Mouse (Mus musculus) heart, embryonic 13.5 days (tissue): ENCODE results near the gene Pcnx2. TPM values are rescaled to one million over a fixed set of nuclear protein-coding genes. Genes with fewer than 3 reads are reported as not detected.

Experiments used
- ATAC-seq: fragments of 200-750 bp; cut with Nextera tagmentation; 2 replicates; pipeline ENCODE4 v1.8.0; 2017; ENCODE audit warnings: moderate TSS enrichment; ENCODE audit not compliant: insufficient number of reproducible peaks, low FRiP score, low TSS enrichment; ENCODE audit errors: extremely low read depth
- H3K27ac ChIP-seq: fragments of 300-500 bp; sonication (generic); replicated peaks from 2 replicates; pipeline ENCODE4 v1.5.1; 2015; ENCODE audit warnings: moderate library complexity, mild to moderate bottlenecking, inconsistent platforms
- H3K27me3 ChIP-seq: fragments of 300-500 bp; sonication (generic); replicated peaks from 2 replicates; pipeline ENCODE4 v1.6.1; 2015; ENCODE audit warnings: mild to moderate bottlenecking, inconsistent platforms
- H3K36me3 ChIP-seq: fragments of 300-500 bp; sonication (generic); 2 replicates; pipeline ENCODE4 v1.6.1; 2015; ENCODE audit warnings: mild to moderate bottlenecking, inconsistent platforms
- H3K4me1 ChIP-seq: fragments of 300-500 bp; sonication (generic); 2 replicates; pipeline ENCODE4 v1.6.1; 2015; ENCODE audit warnings: inconsistent platforms
- H3K4me2 ChIP-seq: fragments of 300-500 bp; sonication (generic); 2 replicates; pipeline ENCODE4 v1.6.1; 2015; ENCODE audit warnings: inconsistent platforms, mild to moderate bottlenecking, moderate library complexity
- H3K4me3 ChIP-seq: fragments of 300-500 bp; sonication (generic); 2 replicates; pipeline ENCODE4 v1.5.1; 2015; ENCODE audit warnings: moderate library complexity, mild to moderate bottlenecking, inconsistent platforms
- H3K9ac ChIP-seq: fragments of 300-500 bp; sonication (generic); 2 replicates; pipeline ENCODE4 v1.6.1; 2015; ENCODE audit warnings: inconsistent platforms, mild to moderate bottlenecking, moderate library complexity
- H3K9me3 ChIP-seq: fragments of 300-500 bp; sonication (generic); 2 replicates; pipeline ENCODE4 v1.6.1; 2016; ENCODE audit warnings: inconsistent platforms
- WGBS: fragments of 180-500 bp; shearing (Covaris S2); methylation state at CpG from one replicate; pipeline ENCODE4 v1.1.7; 2015; ENCODE audit warnings: mixed read lengths; 5-methylcytosine and 5-hydroxymethylcytosine counted together
- polyA plus RNA-seq: library from polyadenylated mRNA; unstranded; fragments of >200 nt; fragmentation: Nextera tagmentation; extraction: Ambion mirVana; gene quantifications from 2 replicates; pipeline ENCODE4 v1.2.1, GENCODE M21; 2015

The Pcnx2 gene
- polyA plus RNA-seq, 1 experiment from 2014 or later, result 0.07 TPM

GRCm38 (mm10) chr8:125819797-125820196 lies 78.3 kb downstream of the Pcnx2 start:
- ATAC-seq, result no peak
- Histone ChIP-seq H3K27me3 (no peaks in the 10 kb centered on the region), H3K27ac (no peak overlapping the region), H3K9me3 (peaks cover 4% of the 10 kb centered on the region), H3K4me1 (peaks cover 33% of the 10 kb centered on the region), H3K4me3 (no peak overlapping the region), H3K9ac (no peak overlapping the region), H3K4me2 (no peak overlapping the region), H3K36me3 (no peaks in the 10 kb centered on the region)
- WGBS, result 44% methylated on average over 7 of the region's 7 CpGs

DNA sequence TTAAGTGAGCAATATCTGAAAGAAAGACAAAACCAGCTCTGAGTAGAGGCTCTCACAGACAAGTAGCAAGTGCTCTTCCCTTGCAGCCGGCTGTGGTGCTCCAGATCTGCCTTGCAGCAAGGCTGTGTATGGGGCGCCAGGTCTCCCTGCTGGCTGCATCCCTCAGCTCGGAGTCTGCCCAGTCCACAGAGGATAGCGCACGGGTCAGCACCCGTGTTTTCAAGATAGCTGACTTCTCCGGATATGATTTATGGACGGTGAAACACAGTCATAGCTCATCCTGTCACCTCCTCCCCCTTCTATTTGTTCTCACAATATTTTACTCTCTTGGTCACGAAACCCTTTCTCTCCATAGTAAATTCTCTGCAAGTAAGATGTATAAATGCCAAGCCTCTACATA lies 79.3 kb downstream of the Pcnx2 start:
- Histone ChIP-seq H3K4me1 (peaks cover 32% of the 10 kb centered on the region), H3K4me3 (no peak overlapping the region), H3K9me3 (peaks cover 7% of the 10 kb centered on the region), H3K36me3 (no peaks in the 10 kb centered on the region), H3K27ac (no peak overlapping the region), H3K9ac (no peak overlapping the region), H3K27me3 (no peaks in the 10 kb centered on the region), H3K4me2 (no peak overlapping the region)
- ATAC-seq, result no peak
- WGBS, result 53% methylated on average over 9 of the region's 9 CpGs

GRCm38 (mm10) chr8:125816742-125817141 lies 81.4 kb downstream of the Pcnx2 start:
- Histone ChIP-seq H3K9ac (no peak overlapping the region), H3K4me1 (peaks cover 16% of the 10 kb centered on the region), H3K27me3 (no peaks in the 10 kb centered on the region), H3K9me3 (peaks cover 7% of the 10 kb centered on the region), H3K36me3 (no peaks in the 10 kb centered on the region), H3K4me3 (no peak overlapping the region), H3K27ac (no peak overlapping the region), H3K4me2 (no peak overlapping the region)
- no peak for ATAC-seq
- 61% methylated on average over 5 of the region's 5 CpGs for WGBS

DNA sequence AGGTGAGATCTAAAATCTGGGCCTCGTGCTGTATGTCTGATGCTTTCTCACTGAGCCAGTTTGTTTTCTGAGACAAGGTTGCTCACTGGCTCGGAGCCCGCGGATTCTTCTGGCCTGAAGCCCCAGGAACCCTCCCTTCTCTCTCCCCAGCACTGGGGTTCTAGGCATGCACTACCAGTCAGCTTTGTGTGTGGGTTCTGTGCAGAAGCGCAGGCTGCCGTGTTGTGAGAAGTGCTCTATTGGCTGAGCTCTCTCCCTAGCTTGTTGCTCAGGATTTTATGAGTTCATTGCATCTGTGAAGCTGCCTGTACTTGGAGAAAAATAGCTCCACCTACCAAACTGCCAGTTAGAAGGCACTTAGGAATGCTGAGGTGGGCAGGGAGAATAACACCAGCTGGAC lies 89.3 kb downstream of the Pcnx2 start:
- Histone ChIP-seq H3K9me3 (no peaks in the 10 kb centered on the region; the same call in 1 of the 2 replicates), H3K27ac (0 out of 2 replicates have a peak overlapping the region, but pooled peaks have one; percentile 12), H3K4me2 (no peak overlapping the region), H3K4me1 (peaks cover 14% of the 10 kb centered on the region), H3K36me3 (no peaks in the 10 kb centered on the region), H3K4me3 (no peak overlapping the region), H3K9ac (no peak overlapping the region), H3K27me3 (no peaks in the 10 kb centered on the region)
- 72% methylated on average over 6 of the region's 6 CpGs for WGBS
- ATAC-seq, result no peak

GRCm38 (mm10) chr8:125807905-125808310 lies 90.2 kb downstream of the Pcnx2 start:
- Histone ChIP-seq H3K36me3 (no peaks in the 10 kb centered on the region), H3K4me3 (no peak overlapping the region), H3K4me2 (no peak overlapping the region), H3K27me3 (no peaks in the 10 kb centered on the region), H3K27ac (no peak overlapping the region), H3K9me3 (no peaks in the 10 kb centered on the region; the same call in 1 of the 2 replicates), H3K4me1 (peaks cover 14% of the 10 kb centered on the region), H3K9ac (no peak overlapping the region)
- WGBS, result 61% methylated on average over 12 of the region's 12 CpGs
- no peak for ATAC-seq

DNA sequence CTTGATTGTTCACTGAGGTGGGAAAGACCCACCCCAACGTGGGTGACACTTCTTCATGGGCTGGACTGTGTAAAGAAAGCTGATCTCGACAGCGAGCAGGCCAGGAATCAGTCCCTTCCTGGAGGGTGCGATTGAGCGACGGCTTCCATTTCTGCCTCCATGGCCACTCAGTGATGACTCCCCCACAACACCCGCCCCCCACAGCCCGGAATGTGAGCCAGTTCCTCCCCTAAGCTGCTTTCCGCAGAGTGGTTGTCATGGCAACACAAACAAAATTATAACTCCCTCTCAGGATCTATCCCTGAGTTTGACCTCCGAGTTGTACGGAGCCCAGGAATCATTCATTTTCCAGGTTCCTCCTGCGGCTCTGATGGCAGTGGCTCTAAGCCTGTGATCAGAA lies 91.7 kb downstream of the Pcnx2 start:
- no peaks in the 10 kb centered on the region; the same call in 1 of the 2 replicates for H3K9me3 ChIP-seq
- no peak overlapping the region for H3K9ac ChIP-seq
- 75% methylated on average over 12 of the region's 12 CpGs for WGBS
- H3K27ac ChIP-seq, result no peak overlapping the region
- H3K4me2 ChIP-seq, result no peak overlapping the region
- no peak for ATAC-seq
- no peaks in the 10 kb centered on the region for H3K36me3 ChIP-seq
- no peaks in the 10 kb centered on the region for H3K27me3 ChIP-seq
- H3K4me3 ChIP-seq, result no peak overlapping the region
- H3K4me1 ChIP-seq, result peaks cover 14% of the 10 kb centered on the region

DNA sequence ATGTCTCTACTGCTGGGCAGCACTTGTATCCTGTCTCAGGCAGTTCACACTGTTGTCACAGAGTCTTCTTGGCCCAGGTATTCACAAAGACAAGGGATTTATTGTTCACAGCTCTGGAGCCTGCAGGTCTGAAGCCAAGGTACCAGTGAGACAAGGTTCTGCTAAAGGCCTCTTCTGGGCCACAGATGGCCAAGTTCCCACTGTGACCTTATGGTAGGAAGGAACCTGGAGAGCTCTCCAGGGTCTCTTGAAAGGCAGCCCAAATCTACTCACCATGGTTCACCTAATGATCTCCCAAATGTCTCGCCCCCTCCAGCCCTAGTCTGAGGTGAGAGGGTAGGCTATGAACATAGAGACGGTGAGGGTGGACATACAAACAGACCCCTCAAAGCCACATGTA lies 101.1 kb downstream of the Pcnx2 start:
- H3K4me1 ChIP-seq, result peaks cover 23% of the 10 kb centered on the region
- H3K4me3 ChIP-seq, result no peak overlapping the region
- no peaks in the 10 kb centered on the region for H3K36me3 ChIP-seq
- H3K4me2 ChIP-seq, result no peak overlapping the region
- H3K27me3 ChIP-seq, result no peaks in the 10 kb centered on the region
- no peaks in the 10 kb centered on the region for H3K9me3 ChIP-seq
- no peak overlapping the region for H3K9ac ChIP-seq
- no peak overlapping the region for H3K27ac ChIP-seq
- no peak for ATAC-seq
- WGBS, result 84% methylated on average over 2 of the region's 2 CpGs

- no peak for ATAC-seq
- Histone ChIP-seq H3K4me3 (no peak overlapping the region), H3K4me2 (no peak overlapping the region), H3K9ac (no peak overlapping the region), H3K4me1 (peaks cover 30% of the 10 kb centered on the region), H3K27ac (no peak overlapping the region), H3K9me3 (no peaks in the 10 kb centered on the region), H3K27me3 (no peaks in the 10 kb centered on the region), H3K36me3 (no peaks in the 10 kb centered on the region)
- WGBS, result 40% methylated on average over 2 of the region's 2 CpGs
Observed at GRCm38 (mm10) chr8:125795341-125795740, 102.8 kb downstream of the Pcnx2 start.

- ATAC-seq, result no peak
- Histone ChIP-seq H3K9ac (no peak overlapping the region), H3K27ac (0 out of 2 replicates have a peak overlapping the region, but pooled peaks have one; percentile 9), H3K4me2 (no peak overlapping the region), H3K27me3 (no peaks in the 10 kb centered on the region), H3K4me3 (no peak overlapping the region), H3K9me3 (no peaks in the 10 kb centered on the region), H3K36me3 (no peaks in the 10 kb centered on the region), H3K4me1 (peaks cover 30% of the 10 kb centered on the region)
- WGBS, result 42% methylated on average over 9 of the region's 9 CpGs
Observed at GRCm38 (mm10) chr8:125792816-125793455, 105.2 kb downstream of the Pcnx2 start.

- Histone ChIP-seq H3K36me3 (no peaks in the 10 kb centered on the region), H3K27me3 (no peaks in the 10 kb centered on the region), H3K4me3 (no peak overlapping the region), H3K4me2 (no peak overlapping the region), H3K9me3 (no peaks in the 10 kb centered on the region), H3K9ac (no peak overlapping the region), H3K27ac (no peak overlapping the region), H3K4me1 (peaks cover 9% of the 10 kb centered on the region)
- no peak for ATAC-seq
- 26% methylated on average over 7 of the region's 7 CpGs for WGBS
Observed at GRCm38 (mm10) chr8:125786886-125787285, 111.2 kb downstream of the Pcnx2 start.

GRCm38 (mm10) chr8:125782161-125782560 lies 116.0 kb downstream of the Pcnx2 start:
- Histone ChIP-seq H3K9me3 (no peaks in the 10 kb centered on the region), H3K4me1 (peaks cover 8% of the 10 kb centered on the region; the same call in 1 of the 2 replicates), H3K9ac (no peak overlapping the region), H3K4me2 (no peak overlapping the region), H3K27ac (no peak overlapping the region), H3K36me3 (no peaks in the 10 kb centered on the region), H3K4me3 (no peak overlapping the region), H3K27me3 (no peaks in the 10 kb centered on the region)
- WGBS, result 58% methylated on average over 3 of the region's 3 CpGs
- no peak for ATAC-seq

GRCm38 (mm10) chr8:125779656-125780055 lies 118.5 kb downstream of the Pcnx2 start:
- no peak overlapping the region for H3K27ac ChIP-seq
- H3K9ac ChIP-seq, result no peak overlapping the region
- H3K27me3 ChIP-seq, result no peaks in the 10 kb centered on the region
- H3K36me3 ChIP-seq, result no peaks in the 10 kb centered on the region
- no peak overlapping the region for H3K4me2 ChIP-seq
- peaks cover 8% of the 10 kb centered on the region; the same call in 1 of the 2 replicates for H3K4me1 ChIP-seq
- no peaks in the 10 kb centered on the region for H3K9me3 ChIP-seq
- H3K4me3 ChIP-seq, result no peak overlapping the region
- ATAC-seq, result no peak
- 50% methylated on average over 8 of the region's 8 CpGs for WGBS
